Mouse (Mus musculus): ENCODE measurements around the gene Ube2z. TPM values are rescaled to one million over a fixed set of nuclear protein-coding genes. Genes with fewer than 3 reads are reported as not detected.

Gene Ube2z
- total RNA-seq, 2 experiments from 2014 or later = 18.2 to 21.8 TPM

GRCm38 (mm10) chr11:96008827-96009226, 56.4 kb downstream of the Ube2z start:
- ATAC-seq (replicated peaks; ENCODE audit: poor library complexity) = no peak

GRCm38 (mm10) chr11:96007516-96008235, 57.5 kb downstream of the Ube2z start:
- ATAC-seq (replicated peaks; ENCODE audit: poor library complexity) = no peak

GRCm38 (mm10) chr11:96006852-96007515, 58.2 kb downstream of the Ube2z start:
- ATAC-seq (replicated peaks; ENCODE audit: poor library complexity) = no peak

GRCm38 (mm10) chr11:96006367-96006851, 58.8 kb downstream of the Ube2z start:
- no peak for ATAC-seq (replicated peaks; ENCODE audit: poor library complexity)

GRCm38 (mm10) chr11:96005403-96006271, 59.6 kb downstream of the Ube2z start, which contains the start of gene Igf2bp1:
TSS of gene Igf2bp1 (minus strand) at chr11:96005940.
- ATAC-seq (replicated peaks; ENCODE audit: poor library complexity) = no peak

GRCm38 (mm10) chr11:96004793-96005402, 60.3 kb downstream of the Ube2z start:
- ATAC-seq (replicated peaks; ENCODE audit: poor library complexity) = no peak

- ATAC-seq (replicated peaks; ENCODE audit: poor library complexity) = no peak
Measured at GRCm38 (mm10) chr11:96003969-96004792, 61.0 kb downstream of the Ube2z start.

GRCm38 (mm10) chr11:96003100-96003900, 61.9 kb downstream of the Ube2z start:
- ATAC-seq (replicated peaks; ENCODE audit: poor library complexity) = no peak

Other genes starting within 250 kb of the Ube2z start
- gene Phospho1, start 240.9 kb downstream of the Ube2z start, total RNA-seq (2015) = 0.47 and 1.3 TPM in 2 replicates
- 0.62 TPM in 1 of 2 replicates, not detected in the other for gene Phospho1, start 240.9 kb downstream of the Ube2z start, total RNA-seq (2017)
- gene Gngt2, start 228.2 kb downstream of the Ube2z start, total RNA-seq (2015) = 4.3 and 9.3 TPM in 2 replicates
- 4.0 TPM in 2 replicates for gene Gngt2, start 228.2 kb downstream of the Ube2z start, total RNA-seq (2017)
- gene Abi3, start 222.9 kb downstream of the Ube2z start, total RNA-seq (2015) = 1.5 and 5.0 TPM in 2 replicates
- 1.8 and 3.0 TPM in 2 replicates for gene Abi3, start 222.9 kb downstream of the Ube2z start, total RNA-seq (2017)
- not detected in 2 replicates for gene B4galnt2, start 150.5 kb downstream of the Ube2z start, total RNA-seq (2015)
- gene B4galnt2, start 150.5 kb downstream of the Ube2z start, total RNA-seq (2017) = not detected in 2 replicates
- gene Igf2bp1, start 59.4 kb downstream of the Ube2z start, total RNA-seq (2015) = not detected in 2 replicates
- not detected in 2 replicates for gene Igf2bp1, start 59.4 kb downstream of the Ube2z start, total RNA-seq (2017)
- gene Gip, start 40.8 kb downstream of the Ube2z start, total RNA-seq (2015) = not detected in 2 replicates
- gene Gip, start 40.8 kb downstream of the Ube2z start, total RNA-seq (2017) = not detected in 2 replicates
- 71.4 and 78.1 TPM in 2 replicates for gene Snf8, start 30.5 kb downstream of the Ube2z start, total RNA-seq (2015)
- gene Snf8, start 30.5 kb downstream of the Ube2z start, total RNA-seq (2017) = 51.6 and 56.1 TPM in 2 replicates
- gene Atp5g1, start 10.3 kb upstream of the Ube2z start, total RNA-seq (2015) = 577 and 669 TPM in 2 replicates
- 72.0 and 102 TPM in 2 replicates for gene Atp5g1, start 10.3 kb upstream of the Ube2z start, total RNA-seq (2017)
- not detected in 2 replicates for gene Calcoco2, start 46.6 kb upstream of the Ube2z start, total RNA-seq (2015)
- gene Calcoco2, start 46.6 kb upstream of the Ube2z start, total RNA-seq (2017) = not detected in 2 replicates
- not detected in 2 replicates for gene Ttll6, start 68.4 kb upstream of the Ube2z start, total RNA-seq (2015)
- gene Ttll6, start 68.4 kb upstream of the Ube2z start, total RNA-seq (2017) = not detected in 2 replicates
- gene Hoxb13, start 128.9 kb upstream of the Ube2z start, total RNA-seq (2015) = not detected in 2 replicates
- not detected in 2 replicates for gene Hoxb13, start 128.9 kb upstream of the Ube2z start, total RNA-seq (2017)
- not detected in 2 replicates for gene Hoxb9, start 206.1 kb upstream of the Ube2z start, total RNA-seq (2015)
- gene Hoxb9, start 206.1 kb upstream of the Ube2z start, total RNA-seq (2017) = not detected in 2 replicates
- not detected in 2 replicates for gene Hoxb8, start 216.5 kb upstream of the Ube2z start, total RNA-seq (2015)
- not detected in 2 replicates for gene Hoxb8, start 216.5 kb upstream of the Ube2z start, total RNA-seq (2017)
- not detected in 2 replicates for gene Hoxb7, start 221.2 kb upstream of the Ube2z start, total RNA-seq (2015)
- gene Hoxb7, start 221.2 kb upstream of the Ube2z start, total RNA-seq (2017) = not detected in 2 replicates
- not detected in 2 replicates for gene Hoxb6, start 227.1 kb upstream of the Ube2z start, total RNA-seq (2015)
- 0.30 TPM in 1 of 2 replicates, not detected in the other for gene Hoxb6, start 227.1 kb upstream of the Ube2z start, total RNA-seq (2017)
- 0.07 and 0.44 TPM in 2 replicates for gene Hoxb5, start 237.9 kb upstream of the Ube2z start, total RNA-seq (2015)
- gene Hoxb5, start 237.9 kb upstream of the Ube2z start, total RNA-seq (2017) = 0.14 TPM in 1 of 2 replicates, not detected in the other